Mouse (Mus musculus) spleen, postnatal 14 days (tissue): ENCODE measurements around the gene Pigh.
A peak's percentile ranks its signal among the peaks of the same experiment; 100 is the strongest.

Experiments
- DNase-seq, 2 experiments: peaks; one replicate each; pipeline ENCODE4 v3.0.0; 2021 to 2022; ENCODE audit warnings: low spot score in 2 of 2

Gene Pigh

DNA sequence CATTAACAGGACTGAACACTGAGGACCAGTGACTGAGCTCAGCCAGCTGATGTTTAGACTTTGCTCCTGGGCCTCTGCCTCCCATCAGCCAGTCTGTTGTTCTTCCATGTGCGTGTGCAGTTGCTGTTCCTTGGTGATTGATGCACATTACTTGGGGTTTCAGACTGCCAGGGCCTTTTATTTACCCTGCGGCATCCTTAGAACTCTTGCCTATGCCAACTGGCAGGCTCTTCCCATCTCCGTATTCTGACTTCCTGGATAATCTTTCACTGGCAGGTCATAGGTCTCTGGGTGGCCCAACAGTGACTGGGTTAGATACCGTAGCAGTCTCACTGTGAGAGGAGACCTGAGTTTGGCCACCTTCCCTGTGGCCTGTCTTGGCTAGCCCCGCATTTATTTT lies 21.9 kb downstream of the Pigh start:
- no peak for DNase-seq

DNA sequence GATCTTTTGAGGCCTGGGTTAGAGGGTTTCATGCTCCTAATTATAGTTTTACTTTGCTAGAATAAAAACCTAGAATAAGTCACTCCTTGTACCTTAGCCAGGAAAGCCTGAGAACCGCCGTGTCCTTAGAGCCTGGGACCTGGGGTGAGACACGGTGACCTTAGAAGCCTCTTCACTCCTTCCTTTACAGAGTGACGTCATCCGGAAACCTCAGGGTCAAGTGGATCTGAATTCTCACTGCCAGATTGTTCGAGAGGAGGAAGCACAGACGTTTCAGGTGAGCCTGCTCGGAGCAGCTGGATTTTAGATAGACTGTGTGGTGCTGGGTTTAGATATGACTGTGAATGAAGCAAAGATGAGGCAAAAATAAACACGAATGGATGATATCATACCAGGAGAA lies 23.0 kb downstream of the Pigh start:
- no peak for DNase-seq

DNA sequence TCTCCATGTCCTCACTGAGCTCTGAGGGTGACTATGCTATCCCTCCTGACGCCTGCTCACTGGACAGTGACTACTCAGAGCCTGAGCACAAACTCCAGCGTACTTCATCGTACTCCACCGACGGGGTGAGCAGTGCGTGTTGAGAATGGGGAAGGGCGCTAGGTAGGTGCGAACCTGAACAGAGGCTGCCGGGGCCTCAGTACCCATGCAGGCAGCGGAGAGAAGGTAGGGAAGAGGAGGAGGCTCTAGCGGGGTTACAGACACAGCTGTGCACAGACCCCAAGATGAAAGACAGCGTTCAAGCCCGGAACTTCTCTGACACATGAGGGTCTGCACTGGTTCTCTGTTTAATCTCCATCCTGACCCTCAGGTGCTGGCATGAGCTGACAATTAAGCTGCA lies 25.0 kb downstream of the Pigh start:
- DNase-seq, result no peak

DNA sequence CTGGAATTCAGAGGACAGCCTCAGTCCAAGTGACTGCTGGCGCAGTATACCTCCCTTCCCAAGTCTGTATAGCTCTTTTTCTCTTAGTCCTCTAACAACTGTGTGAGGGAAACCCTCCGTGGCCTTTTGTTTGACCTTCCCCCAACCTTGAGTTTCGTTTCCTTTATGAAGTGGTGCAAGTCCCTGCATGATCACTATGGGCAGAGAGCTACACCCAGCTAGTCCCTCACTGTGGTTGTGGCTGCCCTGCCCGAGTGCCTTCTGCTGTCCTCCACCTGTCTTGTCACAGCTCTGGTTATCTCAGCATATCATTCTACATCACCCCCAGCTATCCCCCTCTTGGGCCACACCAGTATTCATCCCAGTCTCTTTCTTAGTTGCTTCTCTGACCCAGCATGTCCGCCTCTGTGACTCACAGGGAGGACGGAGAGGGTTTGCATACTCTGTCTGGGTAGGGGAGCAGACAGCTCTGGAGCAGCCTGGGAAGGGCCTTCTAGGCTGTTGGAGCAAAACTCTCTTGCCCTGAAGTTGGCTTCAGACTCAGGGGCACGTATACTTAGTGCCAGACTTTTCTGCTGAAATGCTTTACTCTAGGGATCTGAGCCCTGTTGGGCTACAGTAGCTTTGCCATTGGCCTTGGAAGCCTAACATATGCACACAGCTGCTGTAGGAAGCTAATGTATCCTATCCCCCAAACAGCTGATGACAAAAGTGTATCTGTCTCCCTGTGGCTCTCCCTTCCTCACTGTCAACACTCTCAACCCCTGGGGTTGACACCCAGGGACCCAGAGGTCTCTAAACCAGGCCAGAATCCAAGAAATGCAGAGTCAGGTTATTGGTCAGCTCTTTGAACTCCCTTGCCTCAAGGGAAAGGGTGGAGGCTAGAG lies 28.4 kb downstream of the Pigh start:
- DNase-seq, result peak in 1 of 2 experiments; percentile 10

DNA sequence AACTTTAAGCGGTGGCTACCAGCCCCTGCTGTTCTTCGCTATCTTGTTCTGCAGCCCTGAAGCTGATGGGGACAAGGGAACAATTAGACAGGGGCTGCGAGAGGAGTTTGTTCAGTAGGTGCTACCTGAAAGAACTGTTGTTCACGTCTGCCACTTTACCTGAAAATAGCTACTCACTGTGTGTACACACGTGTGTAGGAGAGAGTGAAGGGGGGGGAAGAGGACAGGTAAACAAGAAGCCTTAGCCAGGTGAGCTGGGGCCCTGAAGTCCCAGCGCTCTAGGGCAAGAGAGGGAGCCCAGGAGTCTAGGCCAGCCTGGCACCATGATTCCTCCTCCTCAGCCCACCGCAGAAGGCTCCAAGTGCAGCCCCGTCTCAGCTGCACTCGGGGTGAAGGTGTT lies 29.3 kb downstream of the Pigh start:
- no peak for DNase-seq

DNA sequence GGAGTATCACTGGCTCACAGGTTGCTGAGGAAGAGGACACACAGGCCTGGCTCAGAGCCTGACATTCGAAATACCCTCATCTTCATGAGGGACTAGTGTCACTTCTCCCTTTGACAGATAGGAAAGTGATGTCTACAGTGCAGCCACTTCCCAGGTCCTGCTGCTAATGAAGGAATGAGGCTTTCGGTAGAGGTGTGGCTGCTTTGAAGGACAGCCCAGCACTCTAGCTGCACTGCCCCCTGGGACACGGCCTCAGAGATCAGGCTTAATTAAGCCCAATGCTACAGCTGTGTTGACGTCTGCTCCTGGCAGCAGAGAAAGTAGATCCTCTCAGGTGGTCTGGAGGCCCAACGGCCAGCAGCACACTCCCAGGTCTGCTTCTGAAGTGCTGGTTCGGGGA lies 29.9 kb downstream of the Pigh start:
- DNase-seq, result no peak

DNA sequence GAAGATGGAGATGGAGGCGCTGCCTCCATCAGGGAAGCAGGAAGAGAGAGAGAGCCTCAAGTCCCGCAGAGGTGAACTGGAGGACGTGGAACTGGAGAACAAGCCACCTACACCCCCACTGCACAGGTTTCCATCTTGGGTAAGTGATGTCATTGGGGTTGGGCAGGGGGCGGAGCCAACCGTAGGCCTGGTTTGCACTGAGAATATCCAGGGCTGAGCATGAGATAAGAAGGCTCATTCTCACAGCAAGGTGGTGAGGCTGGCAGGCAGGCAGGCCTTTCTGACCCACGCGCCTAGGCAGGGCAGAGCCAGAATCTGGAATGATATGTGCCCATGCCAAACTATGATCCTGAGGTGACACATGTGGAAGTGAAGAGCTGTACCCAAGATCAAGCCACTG lies 34.2 kb downstream of the Pigh start:
- no peak for DNase-seq

DNA sequence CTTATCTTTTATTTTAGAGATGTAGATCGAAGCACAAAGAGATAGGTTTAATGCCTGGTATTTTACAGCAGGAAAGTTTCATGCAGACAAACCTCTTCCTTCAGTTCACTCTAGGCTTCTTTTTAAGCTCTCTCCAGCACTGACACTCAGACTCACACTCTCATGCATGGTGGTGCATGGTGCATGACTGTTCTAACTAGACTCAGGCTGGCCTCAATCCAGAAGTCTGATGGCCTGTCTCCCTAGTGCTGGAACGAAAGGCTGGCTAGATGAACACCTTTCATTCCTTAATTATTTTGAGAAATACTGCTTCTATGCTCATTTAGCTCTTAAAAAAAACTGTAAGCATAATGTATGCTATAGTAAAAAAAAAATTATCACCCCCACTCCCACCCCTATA lies 37.4 kb downstream of the Pigh start:
- no peak for DNase-seq

DNA sequence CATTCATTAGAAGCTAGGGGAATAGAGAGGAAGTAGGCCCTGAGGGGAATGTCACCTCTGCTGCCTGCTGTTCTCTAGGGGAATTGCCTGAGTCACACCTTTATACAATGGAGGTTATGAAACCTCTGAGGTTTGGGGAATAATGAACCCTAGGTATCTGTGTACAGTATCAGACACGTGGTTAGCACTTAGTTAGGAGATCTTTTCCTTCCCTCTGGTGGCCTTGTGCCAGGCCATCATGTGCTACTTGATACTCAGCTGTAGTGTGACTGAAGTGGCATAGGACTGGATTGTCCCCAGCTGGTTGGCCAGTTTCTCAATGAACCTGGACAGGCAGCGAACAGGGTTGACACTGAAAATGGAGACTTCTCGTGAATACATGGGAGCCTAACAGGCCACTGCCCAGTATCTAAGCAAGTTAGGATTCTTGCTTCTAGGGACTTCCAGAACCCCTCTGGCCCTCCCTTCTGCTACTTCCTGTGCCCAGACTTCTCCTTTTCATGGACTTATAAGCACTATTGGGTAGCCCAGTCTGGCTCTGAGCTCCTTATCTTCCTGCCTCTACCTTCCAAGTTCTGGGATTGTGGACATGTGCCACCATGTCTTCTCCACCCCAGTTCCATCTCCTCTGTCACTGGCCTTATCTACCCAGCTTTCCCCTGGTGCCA lies 38.8 kb downstream of the Pigh start:
- no peak for DNase-seq

DNA sequence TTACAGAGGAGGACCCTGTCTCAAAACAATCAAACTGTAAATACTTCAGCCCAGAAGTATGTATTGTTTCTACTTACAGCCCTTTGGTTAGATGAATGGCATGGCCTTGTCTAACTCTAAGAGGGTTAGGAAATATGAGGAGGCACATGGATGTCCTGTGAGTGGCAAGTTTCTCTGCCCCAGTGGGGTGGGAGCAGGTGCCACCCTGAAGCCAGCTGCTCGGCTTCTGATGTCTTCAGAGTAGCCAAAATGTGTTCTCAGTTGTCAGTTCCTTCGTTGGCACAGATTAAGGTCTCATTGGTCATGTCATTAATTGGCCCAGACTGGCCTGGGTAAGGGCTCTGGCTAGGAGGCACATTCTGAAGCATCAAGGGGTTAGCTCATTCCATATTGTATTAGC lies 39.6 kb downstream of the Pigh start:
- no peak for DNase-seq

DNA sequence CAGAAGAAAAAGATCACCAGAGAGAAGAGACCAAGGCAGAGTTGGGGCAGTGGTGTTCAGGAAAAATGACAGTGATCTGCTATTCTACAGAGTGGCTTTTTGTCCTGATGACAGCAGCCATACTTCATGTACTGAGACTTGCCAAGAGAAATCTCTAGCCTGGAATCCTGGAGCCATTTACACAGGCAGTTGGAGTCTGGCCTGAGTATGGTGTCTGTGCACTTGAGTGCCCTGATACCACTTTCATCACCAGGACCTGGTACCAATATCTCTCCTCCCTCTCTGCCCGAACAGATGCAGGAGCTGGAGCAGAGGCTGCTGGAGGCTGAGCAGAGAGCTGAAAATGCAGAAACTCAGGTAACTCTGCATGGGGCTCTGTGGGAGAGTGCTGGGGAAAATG lies 40.6 kb downstream of the Pigh start:
- no peak for DNase-seq

DNA sequence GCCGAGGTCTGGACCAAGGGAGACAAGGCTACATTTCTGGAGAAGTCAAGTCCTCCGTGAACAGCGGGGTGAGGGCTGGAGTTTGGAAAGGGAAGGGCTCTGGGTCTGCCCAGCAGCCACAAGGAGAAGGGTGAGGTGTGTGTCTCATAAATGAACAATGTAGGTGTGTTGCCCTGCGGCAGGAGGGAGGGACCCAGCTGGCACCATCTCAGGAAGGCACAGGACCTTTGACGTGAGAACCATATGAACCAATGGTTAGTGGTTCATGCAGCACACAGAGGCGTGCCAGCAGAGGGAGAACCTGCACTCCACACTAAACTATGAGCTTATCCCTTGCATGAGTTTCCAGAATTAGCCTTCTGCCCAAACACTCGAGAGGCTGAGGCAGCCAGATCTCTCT lies 42.2 kb downstream of the Pigh start:
- DNase-seq, result no peak

DNA sequence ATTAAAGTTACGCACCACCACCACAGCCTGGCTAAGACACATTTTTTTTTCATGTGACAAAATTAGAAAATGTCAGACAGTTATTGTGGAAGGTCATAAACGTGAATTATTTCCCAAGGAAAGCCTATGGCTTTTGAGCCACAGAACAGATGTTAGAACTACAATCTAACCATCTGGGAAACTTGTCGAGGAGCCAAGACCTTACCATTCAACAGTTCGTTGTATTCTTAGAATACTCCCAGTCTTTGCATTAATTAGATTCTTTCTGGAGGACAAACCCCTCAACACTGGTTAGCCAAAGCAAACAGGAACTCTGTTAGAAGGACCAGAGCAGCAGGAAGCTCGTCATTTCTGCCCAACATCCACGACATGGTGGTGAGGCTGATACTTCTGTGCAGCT lies 43.3 kb downstream of the Pigh start:
- DNase-seq, result no peak

DNA sequence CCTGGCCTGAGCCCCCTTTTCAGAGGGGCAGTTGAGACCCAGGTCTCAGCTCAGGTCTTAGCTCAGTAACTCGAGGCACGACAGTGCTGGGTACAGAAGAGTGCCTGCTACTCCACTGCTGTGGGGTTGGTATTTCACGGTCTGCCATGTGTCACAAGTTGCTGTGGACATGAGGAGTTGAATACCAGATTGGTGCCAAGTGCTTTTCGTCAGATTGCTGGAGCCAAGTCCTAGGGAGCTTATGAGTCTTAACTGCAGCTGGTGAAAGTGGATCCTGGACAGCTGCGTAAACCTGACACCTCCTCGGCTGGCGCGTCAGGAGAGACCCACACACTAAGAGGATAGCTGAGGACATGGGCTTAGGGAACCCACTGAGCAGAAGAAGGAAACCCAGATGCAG lies 44.8 kb downstream of the Pigh start:
- DNase-seq, result no peak

DNA sequence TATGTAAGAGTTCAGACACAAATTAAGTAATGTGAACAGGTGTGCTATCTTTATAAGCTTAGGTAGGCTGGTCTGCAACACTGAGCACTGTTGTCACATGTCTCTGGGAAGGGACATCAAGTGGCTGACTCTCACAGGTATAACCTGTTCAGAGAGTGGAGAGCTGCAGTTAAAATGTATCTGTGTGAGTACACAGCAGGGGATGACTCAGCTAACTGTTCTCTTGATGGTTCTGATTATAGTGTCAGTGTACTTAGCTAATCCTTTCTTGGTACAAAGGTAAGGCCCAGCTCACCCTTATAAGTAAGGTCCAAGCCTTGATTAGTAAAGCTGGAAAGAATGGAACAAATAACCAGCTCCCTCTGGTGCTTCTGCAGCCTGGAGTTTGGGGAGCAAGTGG lies 48.0 kb downstream of the Pigh start:
- DNase-seq, result no peak

DNA sequence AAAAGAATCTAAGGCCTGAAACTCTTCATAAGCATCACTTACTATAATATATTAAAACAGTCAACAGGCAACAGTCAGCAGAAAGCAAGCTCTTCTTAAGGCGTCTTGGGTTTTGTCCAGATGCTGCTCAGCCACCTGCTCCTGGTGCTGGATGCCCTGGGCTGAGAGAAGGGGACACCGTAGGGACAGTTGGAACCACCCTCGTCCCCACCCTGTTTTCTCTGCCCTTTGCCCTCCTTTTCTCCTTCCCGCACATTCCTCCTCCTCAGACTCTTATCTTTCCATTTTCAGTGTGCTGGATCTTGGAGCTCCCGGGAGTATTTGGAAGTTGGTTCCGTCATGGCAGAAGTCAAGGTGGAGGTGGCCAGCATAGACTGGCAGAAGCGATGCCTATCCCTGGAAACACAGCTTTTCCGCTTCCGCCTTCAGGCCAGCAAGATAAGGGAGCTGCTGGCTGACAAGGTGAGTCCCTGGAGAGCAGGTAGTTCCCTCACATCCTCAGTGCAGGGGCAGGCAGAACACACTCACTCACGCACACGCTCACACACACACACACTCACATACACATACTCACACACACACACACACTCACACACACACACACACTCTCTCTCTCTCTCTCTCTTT lies 49.1 kb downstream of the Pigh start:
- DNase-seq, result no peak

DNA sequence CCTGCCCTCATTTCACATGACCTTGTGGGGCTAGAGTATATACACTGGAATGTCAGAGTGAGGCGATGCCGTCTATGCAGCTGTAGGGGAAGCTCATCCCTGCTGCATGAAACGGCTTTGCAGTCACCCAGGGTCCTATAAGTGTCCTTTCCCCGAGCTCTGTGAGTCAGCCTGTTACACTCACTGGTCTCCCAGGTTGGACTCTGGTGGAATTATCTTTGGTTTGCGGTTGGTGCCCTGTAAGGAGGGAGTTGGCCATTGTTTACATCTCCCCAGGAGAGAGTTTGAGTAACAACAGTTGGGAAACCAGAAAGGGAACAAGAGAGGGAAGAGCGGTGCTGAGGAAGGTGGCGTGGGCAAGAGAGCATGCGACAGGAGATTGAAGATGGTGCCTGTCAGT lies 49.7 kb downstream of the Pigh start:
- no peak for DNase-seq

DNA sequence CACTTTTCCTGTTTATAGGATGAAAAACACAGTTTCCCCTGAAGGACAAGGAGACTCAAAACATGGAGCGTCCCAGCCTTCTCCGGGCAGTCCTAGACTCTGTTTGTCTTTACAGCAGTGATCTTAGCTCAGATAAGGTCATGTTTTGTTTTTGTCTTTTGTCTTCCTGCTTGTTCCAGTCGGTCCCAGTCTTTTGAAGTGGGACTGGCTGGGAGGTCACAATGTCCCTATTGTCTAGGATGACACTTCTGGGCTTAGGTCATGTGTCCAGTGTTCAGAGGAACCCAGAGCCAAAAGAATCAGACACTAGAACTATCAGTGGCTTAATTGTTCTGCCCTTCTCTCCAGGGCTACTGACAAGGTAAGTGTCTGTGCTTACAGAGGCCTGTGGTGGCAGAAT lies 54.1 kb downstream of the Pigh start:
- DNase-seq, result no peak

DNA sequence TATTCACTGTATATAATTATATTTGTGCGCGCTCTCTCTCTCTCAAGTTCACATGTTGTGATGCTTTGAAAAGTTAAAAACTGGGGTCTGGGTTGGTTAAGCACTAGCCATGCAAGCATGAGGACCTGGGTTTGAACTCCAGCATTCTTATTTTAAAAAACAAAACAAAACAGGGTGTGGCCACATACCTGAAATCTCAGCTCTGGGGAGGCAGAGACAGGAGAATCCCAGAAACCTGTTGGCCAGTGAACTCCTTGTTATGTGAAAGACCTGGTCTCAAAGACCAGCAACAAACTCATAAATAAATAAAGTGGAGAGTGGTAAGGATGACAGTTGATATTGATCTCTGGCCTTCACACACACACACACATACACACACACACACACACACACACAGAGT lies 55.1 kb downstream of the Pigh start:
- no peak for DNase-seq
